Mouse (Mus musculus): ENCODE measurements around the gene Vtn.

Gene Vtn

GRCm38 (mm10) chr11:78499004-78499403 is at the start of gene Vtn:
Vtn (plus strand) TSS chr11:78499091.
- no peak for DNase-seq (ENCODE audit: low read depth, low spot score)

- DNase-seq (ENCODE audit: low read depth, low spot score): no peak
Measured at GRCm38 (mm10) chr11:78450337-78450736, 48.6 kb upstream of the Vtn start.

GRCm38 (mm10) chr11:78453675-78454074 is 45.2 kb upstream of the Vtn start:
- peak; percentile 66 for DNase-seq (ENCODE audit: low read depth, low spot score)

- no peak for DNase-seq (ENCODE audit: low read depth, low spot score)
Measured at GRCm38 (mm10) chr11:78454276-78454675, 44.6 kb upstream of the Vtn start.

GRCm38 (mm10) chr11:78455308-78455707 is 43.6 kb upstream of the Vtn start:
- peak; percentile 48 for DNase-seq (ENCODE audit: low read depth, low spot score)

- no peak for DNase-seq (ENCODE audit: low read depth, low spot score)
Measured at GRCm38 (mm10) chr11:78458740-78459139, 40.2 kb upstream of the Vtn start.

GRCm38 (mm10) chr11:78461894-78462293 is 37.0 kb upstream of the Vtn start:
- no peak for DNase-seq (ENCODE audit: low read depth, low spot score)

- DNase-seq (ENCODE audit: low read depth, low spot score): no peak
Measured at GRCm38 (mm10) chr11:78462669-78463068, 36.2 kb upstream of the Vtn start.

GRCm38 (mm10) chr11:78463286-78464036 is 35.4 kb upstream of the Vtn start:
- DNase-seq (ENCODE audit: low read depth, low spot score): no peak

GRCm38 (mm10) chr11:78465116-78465515 is 33.8 kb upstream of the Vtn start:
- DNase-seq (ENCODE audit: low read depth, low spot score): peak; percentile 8

GRCm38 (mm10) chr11:78465568-78466180 is 33.2 kb upstream of the Vtn start, which contains the start of gene Slc46a1:
Slc46a1 (plus strand) TSS chr11:78465697.
- DNase-seq (ENCODE audit: low read depth, low spot score): peak; percentile 82

- no peak for DNase-seq (ENCODE audit: low read depth, low spot score)
Measured at GRCm38 (mm10) chr11:78466242-78466912, 32.5 kb upstream of the Vtn start.

- no peak for DNase-seq (ENCODE audit: low read depth, low spot score)
Measured at GRCm38 (mm10) chr11:78467515-78467914, 31.4 kb upstream of the Vtn start.

- no peak for DNase-seq (ENCODE audit: low read depth, low spot score)
Measured at GRCm38 (mm10) chr11:78467932-78468331, 31.0 kb upstream of the Vtn start.

GRCm38 (mm10) chr11:78471326-78472103 is 27.4 kb upstream of the Vtn start:
- no peak for DNase-seq (ENCODE audit: low read depth, low spot score)

GRCm38 (mm10) chr11:78475289-78475688 is 23.6 kb upstream of the Vtn start:
- no peak for DNase-seq (ENCODE audit: low read depth, low spot score)

GRCm38 (mm10) chr11:78483639-78484038 is 15.3 kb upstream of the Vtn start:
- DNase-seq (ENCODE audit: low read depth, low spot score): no peak

- DNase-seq (ENCODE audit: low read depth, low spot score): peak; percentile 79
Measured at GRCm38 (mm10) chr11:78488168-78488567, 10.7 kb upstream of the Vtn start.

- DNase-seq (ENCODE audit: low read depth, low spot score): peak; percentile 14
Measured at GRCm38 (mm10) chr11:78490781-78491241, 8.1 kb upstream of the Vtn start.

- peak; percentile 76 for DNase-seq (ENCODE audit: low read depth, low spot score)
Measured at GRCm38 (mm10) chr11:78495904-78496303, 3.0 kb upstream of the Vtn start.

- DNase-seq (ENCODE audit: low read depth, low spot score): no peak
Measured at GRCm38 (mm10) chr11:78497071-78497541, 1.8 kb upstream of the Vtn start.
